Comparison of ENCODE assay signal across 18 mouse cellular contexts in genomic region chr4:21793631-21794030, GRCm38 (mm10). TPM values are rescaled to one million over a fixed set of nuclear protein-coding genes. Genes with fewer than 3 reads are reported as not detected.
DNase-seq lines count a peak whose midpoint lies in the region; ATAC-seq lines count a peak whose summit lies in the region.
"Had no signal": no experiment of that assay in that cellular context is flagged by ENCODE, and none has a peak within 500 bp of the region (broad histone marks: within the 10 kb centered on the region; RNA-seq: fewer than 3 reads in every experiment).

No protein-coding gene starts in this region.

- no peaks in the 10 kb centered on the region for H3K9me3 ChIP-seq in liver, embryonic 12.5 days (replicated peaks)
- H3K9me3 ChIP-seq: embryonic facial prominence, embryonic 10.5 days; stomach, embryonic 15.5 days had no signal

- H3K4me3 ChIP-seq in liver, embryonic 12.5 days, result no peak overlapping the region
- H3K4me3 ChIP-seq: embryonic facial prominence, embryonic 10.5 days; erythroblast, embryonic 14.5 days; megakaryocyte, embryonic 14.5 days; stomach, embryonic 15.5 days had no signal

- no peaks in the 10 kb centered on the region for H3K27me3 ChIP-seq in liver, embryonic 12.5 days (replicated peaks)
- H3K27me3 ChIP-seq: megakaryocyte, embryonic 14.5 days; stomach, embryonic 15.5 days had no signal

- ATAC-seq in liver, embryonic 12.5 days, result no peak
- ATAC-seq: lung, postnatal 0 days had no signal

- H3K27ac ChIP-seq in liver, embryonic 12.5 days, result no peak overlapping the region
- H3K27ac ChIP-seq: embryonic facial prominence, embryonic 10.5 days; liver, embryonic 14.5 days; stomach, embryonic 15.5 days had no signal

- H3K4me2 ChIP-seq in liver, embryonic 12.5 days, result no peak overlapping the region
- H3K4me2 ChIP-seq: stomach, embryonic 15.5 days had no signal

- no peak overlapping the region for H3K9ac ChIP-seq in liver, embryonic 12.5 days
- H3K9ac ChIP-seq: liver, embryonic 14.5 days; stomach, embryonic 15.5 days had no signal

- peaks cover 4% of the 10 kb centered on the region for H3K4me1 ChIP-seq in liver, embryonic 12.5 days
- H3K4me1 ChIP-seq: embryonic facial prominence, embryonic 10.5 days; stomach, embryonic 15.5 days had no signal

- H3K36me3 ChIP-seq in liver, embryonic 12.5 days, result peaks cover 69% of the 10 kb centered on the region

- peak; percentile 10 to 11 for DNase-seq in cerebellum, postnatal 36 days
- no peak for DNase-seq in cerebellum, adult 9-10 months
- peak; percentile 43 for DNase-seq in layer of hippocampus, adult 11-12 months (ENCODE audit: low spot score)
- DNase-seq in layer of hippocampus, postnatal 25 days (ENCODE audit: extremely low spot score in 1 of 2, low spot score in 1 of 2), result no peak
- peak; percentile 31 for DNase-seq in layer of hippocampus, adult 9-10 months (ENCODE audit: low spot score)
- peak; percentile 8 for DNase-seq in telencephalon, adult 2 months (ENCODE audit: low read depth, low spot score)
- DNase-seq: B cell, adult 2 months; heart, adult 18-20 months; right cerebral cortex, adult 18-20 months; spleen, adult 18-20 months; thymus, postnatal 25 days had no signal

- WGBS in liver, embryonic 12.5 days (ENCODE audit: insufficient replicate concordance), result 65% methylated on average over 3 of the region's 3 CpGs

RNA-seq across cellular contexts. Expression of gene Tstd3, which starts 26.6 kb away (rescaled TPM):
- total RNA-seq in layer of hippocampus, postnatal 25 days (2021), result 10 to 100 TPM; 23.0 to 23.8 TPM
- polyA plus RNA-seq in liver, embryonic 12.5 days (2016; fragmentation: Nextera tagmentation; extraction: Ambion mirVana), result 19.5 and 20.6 TPM in 2 replicates

RNA-seq across cellular contexts. Expression of gene Usp45, which starts 26.7 kb away (rescaled TPM):
- 10 to 100 TPM; 51.9 to 52.8 TPM for total RNA-seq in layer of hippocampus, postnatal 25 days (2021)
- polyA plus RNA-seq in liver, embryonic 12.5 days (2016; fragmentation: Nextera tagmentation; extraction: Ambion mirVana), result 17.3 and 21.3 TPM in 2 replicates

RNA-seq across cellular contexts. Expression of gene Pnisr, which starts 53.8 kb away (rescaled TPM):
- total RNA-seq in layer of hippocampus, postnatal 25 days (2021), result 100 to 1,000 TPM; 145 to 233 TPM
- polyA plus RNA-seq in liver, embryonic 12.5 days (2016; fragmentation: Nextera tagmentation; extraction: Ambion mirVana), result 59.2 and 59.4 TPM in 2 replicates

Comparison
In these comparisons a context has a peak if more than half of its experiments do, and no peak if none do; other contexts are left out.
1. DNase-seq: peak in cerebellum, postnatal 36 days (2 of 2), layer of hippocampus, adult 11-12 months (single experiment), layer of hippocampus, adult 9-10 months (single experiment) and telencephalon, adult 2 months (single experiment); none in cerebellum, adult 9-10 months (single experiment) and layer of hippocampus, postnatal 25 days (0 of 2).